Mouse (Mus musculus) embryonic facial prominence, embryonic 15.5 days (tissue): Measurements from ENCODE around the gene Smim10l2a. TPM values are rescaled to one million over a fixed set of nuclear protein-coding genes. Genes with fewer than 3 reads are reported as not detected.

Source experiments
- ATAC-seq: fragments of 200-750 bp; cut with Nextera tagmentation; 2 replicates; pipeline ENCODE4 v1.8.0; 2017; ENCODE audit warnings: low read depth, moderate TSS enrichment; ENCODE audit not compliant: insufficient number of reproducible peaks, low FRiP score, low TSS enrichment
- H3K27ac ChIP-seq: fragments of 300-500 bp; sonication (generic); replicated peaks from 2 replicates; pipeline ENCODE4 v1.5.1; 2015; ENCODE audit warnings: mild to moderate bottlenecking, inconsistent platforms
- H3K27me3 ChIP-seq: fragments of 300-500 bp; sonication (generic); 2 replicates; pipeline ENCODE4 v1.6.1; 2015; ENCODE audit warnings: inconsistent platforms
- H3K36me3 ChIP-seq: fragments of 300-500 bp; sonication (generic); 2 replicates; pipeline ENCODE4 v1.6.1; 2015; ENCODE audit warnings: mild to moderate bottlenecking, inconsistent platforms
- H3K4me1 ChIP-seq: fragments of 300-500 bp; sonication (generic); 2 replicates; pipeline ENCODE4 v1.6.1; 2015; ENCODE audit warnings: inconsistent platforms
- H3K4me2 ChIP-seq: fragments of 300-500 bp; sonication (generic); replicated peaks from 2 replicates; pipeline ENCODE4 v1.6.1; 2015; ENCODE audit warnings: mild to moderate bottlenecking, inconsistent platforms
- H3K4me3 ChIP-seq: fragments of 300-500 bp; sonication (generic); replicated peaks from 2 replicates; pipeline ENCODE4 v1.5.1; 2015; ENCODE audit warnings: mild to moderate bottlenecking, inconsistent platforms
- H3K9ac ChIP-seq: fragments of 300-500 bp; sonication (generic); 2 replicates; pipeline ENCODE4 v1.6.1; 2015; ENCODE audit warnings: inconsistent platforms
- H3K9me3 ChIP-seq: fragments of 300-500 bp; sonication (generic); replicated peaks from 2 replicates; pipeline ENCODE4 v1.6.1; 2016; ENCODE audit warnings: inconsistent platforms
- WGBS: fragments of 180-500 bp; shearing (Covaris S2); methylation state at CpG from one replicate; pipeline ENCODE4 v1.1.7; 2015; 5-methylcytosine and 5-hydroxymethylcytosine counted together
- polyA plus RNA-seq: library from polyadenylated mRNA; unstranded; fragments of >200 nt; fragmentation: Nextera tagmentation; extraction: Ambion mirVana; gene quantifications from 2 replicates; pipeline ENCODE4 v1.2.1, GENCODE M21; 2015

The Smim10l2a gene
- polyA plus RNA-seq, 1 experiment from 2014 or later = 4.8 TPM

DNA sequence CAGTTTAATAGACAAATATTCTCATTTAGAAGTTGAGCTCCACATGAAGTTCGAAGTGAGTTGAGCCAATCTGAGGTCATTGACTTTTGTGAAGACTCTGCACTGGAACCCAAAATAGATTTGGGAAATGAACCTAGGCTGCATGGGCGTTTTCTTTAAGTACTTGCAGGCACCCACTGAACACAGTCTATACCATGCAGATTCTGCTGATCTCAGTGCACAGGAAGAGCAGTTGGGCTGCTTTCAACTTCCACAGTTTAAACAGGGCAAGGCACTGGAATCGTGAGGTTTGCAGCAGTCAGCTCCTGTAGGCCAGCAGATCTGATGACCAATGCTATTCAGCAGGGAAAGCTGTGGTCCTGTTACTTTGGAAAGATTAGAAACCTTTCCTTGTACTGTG, 41.9 kb downstream of the Smim10l2a start:
- no peak overlapping the region for H3K4me2 ChIP-seq
- ATAC-seq = no peak
- H3K9me3 ChIP-seq = no peaks in the 10 kb centered on the region
- 63% methylated on average over 3 of the region's 3 CpGs for WGBS
- H3K27ac ChIP-seq = no peak overlapping the region
- H3K4me1 ChIP-seq = no peaks in the 10 kb centered on the region
- H3K9ac ChIP-seq = no peak overlapping the region
- H3K4me3 ChIP-seq = no peak overlapping the region
- H3K36me3 ChIP-seq = no peaks in the 10 kb centered on the region
- no peaks in the 10 kb centered on the region for H3K27me3 ChIP-seq

DNA sequence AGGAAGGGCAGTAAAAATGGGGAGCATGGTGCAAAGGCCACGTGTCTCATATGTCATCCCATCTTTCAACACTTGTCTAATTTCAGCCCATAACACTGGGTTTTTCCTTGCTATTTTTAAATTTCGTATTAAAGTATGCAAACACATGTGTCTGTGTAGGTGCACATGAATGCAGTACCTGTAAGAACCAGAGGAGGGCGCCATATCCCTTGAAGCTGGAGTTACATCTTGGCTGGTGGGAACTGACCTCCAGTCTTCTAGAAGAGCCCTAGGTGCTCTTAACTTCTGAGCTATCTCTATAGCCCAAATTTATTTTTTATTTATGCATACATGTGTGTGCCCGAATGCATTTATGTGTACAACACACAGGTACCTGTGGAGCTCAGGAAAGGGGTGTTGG, 43.2 kb downstream of the Smim10l2a start:
- Histone ChIP-seq H3K9me3 (no peaks in the 10 kb centered on the region), H3K27me3 (no peaks in the 10 kb centered on the region), H3K9ac (no peak overlapping the region), H3K4me1 (no peaks in the 10 kb centered on the region), H3K27ac (no peak overlapping the region), H3K4me3 (no peak overlapping the region), H3K36me3 (no peaks in the 10 kb centered on the region), H3K4me2 (no peak overlapping the region)
- WGBS = 65% methylated on average over 4 of the region's 4 CpGs
- ATAC-seq = no peak

Other genes with a start within 250 kb of the Smim10l2a start
- 0.59 and 0.76 TPM in 2 replicates for gene 3830403N18Rik, start 238.0 kb upstream of the Smim10l2a start, polyA plus RNA-seq
- not detected in 2 replicates for gene Gm773, start 161.7 kb upstream of the Smim10l2a start, polyA plus RNA-seq
- 10.1 and 10.2 TPM in 2 replicates for gene Zfp449, start 28.2 kb upstream of the Smim10l2a start, polyA plus RNA-seq
- 2.5 and 2.6 TPM in 2 replicates for gene Gm2174, start 73.4 kb downstream of the Smim10l2a start, polyA plus RNA-seq
- gene Ints6l, start 80.3 kb downstream of the Smim10l2a start, polyA plus RNA-seq = 30.1 and 30.8 TPM in 2 replicates
- gene Gm10477, start 150.2 kb downstream of the Smim10l2a start, polyA plus RNA-seq = not detected in 2 replicates
- 0.21 TPM in 1 of 2 replicates, not detected in the other for gene Gm648, start 175.0 kb downstream of the Smim10l2a start, polyA plus RNA-seq
- gene Mmgt1, start 223.5 kb downstream of the Smim10l2a start, polyA plus RNA-seq = 24.6 and 24.8 TPM in 2 replicates
- 14.8 and 15.5 TPM in 2 replicates for gene Slc9a6, start 235.2 kb downstream of the Smim10l2a start, polyA plus RNA-seq